Mouse (Mus musculus) gastrocnemius, postnatal 10 days (tissue): ENCODE measurements around the gene Anxa4. TPM values are rescaled to one million over a fixed set of nuclear protein-coding genes. Genes with fewer than 3 reads are reported as not detected.

Experiments
- total RNA-seq, 2 experiments: library from RNA; stranded (reverse); gene quantifications; 2 replicates each; pipeline ENCODE4 v1.2.3; 2021

Gene Anxa4
- total RNA-seq, 2 experiments from 2014 or later, result 26.8 to 31.3 TPM

Other genes with a start within 250 kb of the Anxa4 start
- under 1 TPM in 1 of 2 experiments, not detected in 1; 0.27 TPM for gene Asprv1, start 165.4 kb downstream of the Anxa4 start, total RNA-seq
- 1 to 10 TPM; 4.4 to 6.2 TPM for gene Mxd1, start 124.4 kb downstream of the Anxa4 start, total RNA-seq
- 10 to 100 TPM; 82.4 to 88.3 TPM for gene Snrnp27, start 109.1 kb downstream of the Anxa4 start, total RNA-seq
- 1 to 10 TPM; 3.9 to 5.8 TPM for gene Gmcl1, start 60.2 kb downstream of the Anxa4 start, total RNA-seq
- gene Aak1, start 55.9 kb upstream of the Anxa4 start, total RNA-seq, result 10 to 100 TPM; 35.7 to 45.3 TPM
- 10 to 100 TPM; 63.1 to 66.8 TPM for gene Nfu1, start 215.7 kb upstream of the Anxa4 start, total RNA-seq
- gene Gfpt1, start 249.3 kb upstream of the Anxa4 start, total RNA-seq, result 10 to 100 TPM; 36.1 to 44.4 TPM